Mouse (Mus musculus): ENCODE data around the gene S100a1.

GRCm38 (mm10) chr3:90537905-90538296 is 23.7 kb upstream of the S100a1 start:
- TF ChIP-seq CTCF (IDR thresholded peaks at IDR 0.05; ENCODE audit: insufficient read depth, low read length) (no peak), POLR2A (IDR thresholded peaks at IDR 0.05; ENCODE audit: borderline replicate concordance, extremely low read depth, low read depth, low read length) (no peak)

Measured in lung, adult 2 months (tissue).